Mouse (Mus musculus) MEL (cell line): ENCODE results near the gene Nop14.

Experiments used
- CTCF ChIP-seq, 3 experiments: IDR thresholded peaks in 2 of 3; conservative IDR thresholded peaks in 1 of 3; 2 replicates each; pipeline ENCODE4 v1.5.1; 2011 to 2012; ENCODE audit warnings: low read length in 3 of 3, low read depth in 2 of 3, mild to moderate bottlenecking in 2 of 3, improper control_type of control experiment in 1 of 3, inconsistent platforms in 1 of 3, mixed read lengths in 1 of 3, moderate library complexity in 1 of 3; ENCODE audit not compliant: control insufficient read depth in 1 of 3, insufficient read depth in 1 of 3, poor library complexity in 1 of 3, severe bottlenecking in 1 of 3
- ETS1 ChIP-seq: IDR thresholded peaks from 2 replicates; pipeline ENCODE4 v1.6.1; 2012; ENCODE audit warnings: low read depth, mild to moderate bottlenecking, inconsistent platforms, low read length, improper control_type of control experiment, moderate library complexity
- RAD21 ChIP-seq: IDR thresholded peaks from 2 replicates; pipeline ENCODE4 v1.6.1; 2011; ENCODE audit warnings: mild to moderate bottlenecking, low read depth, low read length, improper control_type of control experiment
- TAL1 ChIP-seq: IDR thresholded peaks from 2 replicates; pipeline ENCODE4 v1.6.1; 2012; ENCODE audit warnings: mild to moderate bottlenecking, inconsistent platforms, low read length, moderate library complexity, mixed read lengths

DNA sequence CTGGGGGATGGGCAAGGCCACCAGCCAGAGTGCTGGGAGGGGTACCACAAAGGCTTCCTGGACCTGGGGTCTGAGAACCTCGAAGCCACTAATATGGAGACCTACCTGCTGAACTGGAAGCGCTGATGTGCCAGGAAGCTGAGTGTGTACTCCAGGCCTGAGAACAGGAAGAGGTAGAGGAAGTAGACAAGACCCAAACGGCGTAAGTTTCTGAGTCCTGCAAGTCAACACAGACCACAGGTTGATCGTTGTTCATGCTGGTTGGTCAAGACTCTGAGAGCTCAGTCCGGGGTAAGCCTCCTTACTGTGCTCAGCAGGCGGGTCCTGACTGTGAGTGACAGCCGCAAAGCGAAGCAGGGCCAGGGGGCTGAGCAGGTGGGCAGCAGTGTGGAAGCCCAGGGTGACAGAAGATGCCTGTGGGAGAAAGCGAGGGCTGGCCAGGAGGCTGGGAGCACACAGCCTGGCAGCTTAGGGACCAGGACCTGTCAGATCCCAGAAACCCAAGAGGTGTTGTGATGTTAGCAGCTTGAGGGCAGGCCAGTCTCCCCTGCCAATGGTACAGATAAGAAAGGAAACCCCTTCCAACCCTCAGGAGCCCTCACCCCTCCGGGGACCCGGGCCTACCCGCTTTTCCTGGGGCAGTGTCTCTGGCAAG lies 25.1 kb downstream of the Nop14 start:
- TF ChIP-seq RAD21 (no peak), TAL1 (no peak), CTCF (IDR thresholded peaks at IDR 0.05 in 2 of 3, conservative IDR thresholded peaks at IDR 0.05 in 1 of 3; ENCODE audit: control insufficient read depth in 1 of 3, insufficient read depth in 1 of 3, low read depth in 2 of 3, low read length in 3 of 3, poor library complexity in 1 of 3, severe bottlenecking in 1 of 3) (no peak), ETS1 (no peak)
